Mouse (Mus musculus) myocyte (in vitro differentiated cells): Measurements from ENCODE around the gene Add1. TPM values are rescaled to one million over a fixed set of nuclear protein-coding genes. Genes with fewer than 3 reads are reported as not detected.
"Not testable (repeated sequence)": the region's sequence is repeated elsewhere in the genome, so short reads cannot be mapped to it uniquely, and the experiment has no call there.

Source experiments
- H3K27me3 ChIP-seq: one replicate; pipeline ENCODE4 v1.6.1; 2011; ENCODE audit not compliant: control insufficient read depth, insufficient read depth, insufficient read length
- H3K36me3 ChIP-seq: one replicate; pipeline ENCODE4 v1.6.1; 2011; ENCODE audit not compliant: control insufficient read depth, insufficient read depth
- H3K4me2 ChIP-seq: one replicate; pipeline ENCODE4 v1.6.1; 2011; ENCODE audit warnings: low read depth, control low read depth
- H3K4me3 ChIP-seq: one replicate; pipeline ENCODE4 v1.5.1; 2011; ENCODE audit warnings: mild to moderate bottlenecking, control low read depth, moderate library complexity
- H3K79me2 ChIP-seq: one replicate; pipeline ENCODE4 v1.6.1; 2011; ENCODE audit not compliant: control insufficient read depth, insufficient read depth
- H3ac ChIP-seq: one replicate; pipeline ENCODE4 v1.6.1; 2011; ENCODE audit not compliant: control insufficient read depth, insufficient read length
- CEBPB ChIP-seq: IDR thresholded peaks from 2 replicates; pipeline ENCODE4 v1.6.1; 2011; ENCODE audit warnings: mild to moderate bottlenecking, moderate library complexity; ENCODE audit not compliant: poor library complexity, insufficient read depth, severe bottlenecking
- E2F4 ChIP-seq: IDR thresholded peaks from one replicate; pipeline ENCODE4 v1.6.1; 2011; ENCODE audit warnings: mild to moderate bottlenecking, control low read depth, moderate library complexity; ENCODE audit not compliant: insufficient read depth
- MAX ChIP-seq: IDR thresholded peaks from one replicate; pipeline ENCODE4 v1.6.1; 2011; ENCODE audit warnings: low read depth, mild to moderate bottlenecking, control low read depth
- MYOD1 ChIP-seq, 3 experiments: IDR thresholded peaks; one replicate each; pipeline ENCODE4 v1.6.1; 2011; ENCODE audit warnings: control low read depth in 2 of 3, low read depth in 2 of 3, mild to moderate bottlenecking in 2 of 3, moderate library complexity in 1 of 3; ENCODE audit not compliant: insufficient read length in 2 of 3, control insufficient read depth in 1 of 3
- MYOG ChIP-seq, 3 experiments: IDR thresholded peaks; one replicate each; pipeline ENCODE4 v1.6.1; 2011; ENCODE audit warnings: control low read depth in 2 of 3, low read depth in 2 of 3, mild to moderate bottlenecking in 2 of 3; ENCODE audit not compliant: insufficient read length in 2 of 3, control insufficient read depth in 1 of 3, insufficient read depth in 1 of 3
- POLR2A ChIP-seq: IDR thresholded peaks from one replicate; pipeline ENCODE4 v1.6.1; 2011; ENCODE audit warnings: low read depth, mild to moderate bottlenecking, control low read depth, moderate library complexity; ENCODE audit not compliant: insufficient read length
- POLR2AphosphoS2 ChIP-seq: IDR thresholded peaks from one replicate; pipeline ENCODE4 v1.6.1; 2011; ENCODE audit warnings: low read depth, control low read depth; ENCODE audit not compliant: insufficient read length
- REST ChIP-seq: IDR thresholded peaks from one replicate; pipeline ENCODE4 v1.6.1; 2011; ENCODE audit warnings: mild to moderate bottlenecking, control low read depth, moderate library complexity; ENCODE audit not compliant: insufficient read depth, insufficient read length
- SRF ChIP-seq: IDR thresholded peaks from one replicate; pipeline ENCODE4 v1.6.1; 2011; ENCODE audit warnings: low read depth; ENCODE audit not compliant: control insufficient read depth, insufficient read length
- TCF12 ChIP-seq: IDR thresholded peaks from one replicate; pipeline ENCODE4 v1.6.1; 2011; ENCODE audit warnings: mild to moderate bottlenecking, control low read depth; ENCODE audit not compliant: poor library complexity, insufficient read depth, severe bottlenecking
- TCF3 ChIP-seq: IDR thresholded peaks from one replicate; pipeline ENCODE4 v1.6.1; 2011; ENCODE audit warnings: low read depth, control low read depth; ENCODE audit not compliant: insufficient read length
- USF1 ChIP-seq: IDR thresholded peaks from one replicate; pipeline ENCODE4 v1.6.1; 2011; ENCODE audit warnings: low read depth, mild to moderate bottlenecking, control low read depth, moderate library complexity
- polyA plus RNA-seq: library from polyadenylated mRNA; unstranded; fragments of >200 nt; fragmentation: generic; extraction: Trizol; gene quantifications from one replicate; pipeline ENCODE4 v1.2.1, GENCODE M21; 2012; ENCODE audit warnings: missing spikeins

The Add1 gene
- polyA plus RNA-seq, 1 experiment = 160 TPM

DNA sequence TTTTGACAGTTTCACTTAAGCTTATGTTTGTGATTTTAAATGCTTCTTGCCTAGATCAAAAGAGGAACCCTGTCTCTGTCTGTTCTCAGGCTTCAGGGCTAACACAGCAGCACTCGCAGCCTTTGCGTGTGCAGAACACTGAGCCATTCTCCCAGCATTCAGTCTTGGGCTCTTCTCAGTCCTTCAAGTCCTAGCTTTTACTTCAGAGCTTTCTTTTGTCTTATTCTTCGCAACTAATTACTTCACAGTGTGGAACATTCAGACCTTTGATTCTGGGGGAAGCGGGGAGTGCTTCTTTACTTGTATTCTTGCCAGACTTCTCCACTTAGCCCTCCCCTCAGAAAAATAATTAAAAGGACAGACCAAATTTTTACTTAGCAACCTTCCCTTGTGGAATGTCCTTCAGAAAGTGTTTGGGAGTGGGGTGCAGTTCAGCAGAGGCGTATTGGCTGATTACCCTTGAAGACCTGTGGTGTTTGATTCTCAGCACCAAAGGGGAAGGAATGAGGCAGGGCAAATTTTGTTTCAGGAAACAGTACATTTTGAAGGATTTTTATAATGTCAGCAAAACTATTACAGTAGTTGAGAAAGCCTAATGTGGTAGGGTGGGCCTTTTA lies 18.0 kb downstream of the Add1 start:
- Histone ChIP-seq H3K4me3 (no peak overlapping the region), H3K36me3 (peaks cover 6% of the 10 kb centered on the region), H3K79me2 (peaks cover 82% of the 10 kb centered on the region), H3ac (no peak overlapping the region), H3K27me3 (no peaks in the 10 kb centered on the region), H3K4me2 (no peak overlapping the region)
- TF ChIP-seq POLR2AphosphoS2 = no peak
- TF ChIP-seq TCF12 = no peak
- TF ChIP-seq USF1 = no peak
- no peak for TF ChIP-seq CEBPB
- no peak for TF ChIP-seq MYOG (IDR thresholded peaks at IDR 0.05; ENCODE audit: control insufficient read depth in 1 of 3, insufficient read depth in 1 of 3, insufficient read length in 2 of 3, low read depth in 2 of 3)
- no peak for TF ChIP-seq REST
- TF ChIP-seq MYOD1 (IDR thresholded peaks at IDR 0.05; ENCODE audit: control insufficient read depth in 1 of 3, insufficient read length in 2 of 3, low read depth in 2 of 3) = no peak
- TF ChIP-seq E2F4 = no peak
- TF ChIP-seq TCF3 = no peak
- no peak for TF ChIP-seq SRF
- TF ChIP-seq POLR2A = no peak
- TF ChIP-seq MAX = no peak

DNA sequence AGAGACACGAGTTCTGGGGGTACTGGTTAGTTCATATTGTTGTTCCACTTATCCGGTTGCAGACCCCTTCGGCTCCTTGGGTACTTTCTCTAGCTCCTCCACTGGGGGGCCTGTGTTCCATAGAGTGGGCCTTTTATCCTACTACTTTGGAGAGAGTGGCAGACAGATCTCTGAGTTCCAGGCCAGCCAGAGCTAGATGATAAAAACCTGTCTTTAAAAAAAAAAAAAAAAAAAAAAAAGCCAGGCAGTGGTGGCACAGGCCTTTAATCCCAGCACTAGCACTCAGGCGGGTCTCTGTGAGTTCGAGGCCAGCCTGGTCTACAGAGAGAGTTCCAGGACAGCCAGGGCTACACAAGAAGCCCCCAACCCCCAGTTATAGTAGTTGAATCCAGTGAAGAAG lies 18.8 kb downstream of the Add1 start:
- H3K4me3 ChIP-seq, H3ac ChIP-seq, H3K4me2 ChIP-seq, H3K27me3 ChIP-seq, H3K36me3 ChIP-seq: not testable (repeated sequence)
- H3K79me2 ChIP-seq = peaks cover 82% of the 10 kb centered on the region

DNA sequence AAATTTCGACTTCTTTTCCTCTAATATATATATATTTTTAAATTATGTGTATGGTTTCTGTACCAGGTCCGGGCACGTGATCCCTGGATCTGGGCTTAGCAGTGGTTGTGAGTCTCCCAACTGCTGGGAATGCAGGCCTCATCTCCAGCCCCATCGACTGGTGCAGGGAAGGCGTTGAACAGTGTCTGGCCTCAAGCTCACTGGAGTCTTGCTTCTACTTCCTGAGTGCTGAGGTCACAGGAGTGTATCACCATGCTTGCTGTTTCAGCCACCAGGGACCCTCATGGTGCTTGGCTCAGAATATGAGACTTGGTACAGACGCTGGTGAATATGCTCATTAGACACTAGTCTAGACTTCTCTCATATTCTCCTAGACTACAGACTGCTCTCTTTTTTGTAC lies 19.2 kb downstream of the Add1 start:
- no peak overlapping the region for H3ac ChIP-seq
- H3K36me3 ChIP-seq = peaks cover 7% of the 10 kb centered on the region
- H3K4me2 ChIP-seq = no peak overlapping the region
- TF ChIP-seq REST (no peak), SRF (no peak)
- no peak overlapping the region for H3K4me3 ChIP-seq
- peaks cover 78% of the 10 kb centered on the region for H3K79me2 ChIP-seq
- H3K27me3 ChIP-seq = no peaks in the 10 kb centered on the region

DNA sequence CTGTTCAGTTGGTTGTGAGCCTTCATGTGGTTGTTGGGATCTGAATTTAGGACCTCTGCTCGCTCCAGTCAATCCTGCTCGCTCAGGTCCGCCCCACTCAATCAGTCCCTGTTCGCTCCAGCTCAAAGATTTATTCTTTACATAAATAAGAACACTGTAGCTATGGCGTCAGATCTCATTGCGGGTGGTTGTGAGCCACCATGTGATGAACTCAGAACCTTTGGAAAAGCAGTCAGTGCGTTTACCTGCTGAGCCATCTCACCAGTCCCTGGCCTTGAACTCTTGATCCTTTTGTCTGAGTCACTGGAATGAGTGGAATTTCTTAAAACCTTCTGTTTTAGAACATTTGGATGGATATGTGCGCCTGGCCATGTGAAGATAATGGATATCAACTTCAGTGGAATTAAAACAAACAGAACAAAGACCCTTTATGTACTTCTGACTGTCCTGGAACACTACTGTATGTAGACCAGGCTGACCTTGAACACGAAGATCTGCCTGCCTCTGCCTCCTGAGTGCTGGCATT lies 19.8 kb downstream of the Add1 start:
- no peaks in the 10 kb centered on the region for H3K27me3 ChIP-seq
- no peak overlapping the region for H3K4me2 ChIP-seq
- peaks cover 13% of the 10 kb centered on the region for H3K36me3 ChIP-seq
- TF ChIP-seq MAX = no peak
- no peak for TF ChIP-seq MYOG (IDR thresholded peaks at IDR 0.05; ENCODE audit: control insufficient read depth in 1 of 3, insufficient read depth in 1 of 3, insufficient read length in 2 of 3, low read depth in 2 of 3)
- no peak for TF ChIP-seq USF1
- no peak for TF ChIP-seq TCF12
- TF ChIP-seq REST = no peak
- no peak for TF ChIP-seq CEBPB
- no peak for TF ChIP-seq MYOD1 (IDR thresholded peaks at IDR 0.05; ENCODE audit: control insufficient read depth in 1 of 3, insufficient read length in 2 of 3, low read depth in 2 of 3)
- TF ChIP-seq TCF3 = no peak
- TF ChIP-seq POLR2AphosphoS2 = no peak
- no peak for TF ChIP-seq SRF
- TF ChIP-seq E2F4 = no peak
- no peak overlapping the region for H3K4me3 ChIP-seq
- H3K79me2 ChIP-seq = peaks cover 72% of the 10 kb centered on the region
- H3ac ChIP-seq = no peak overlapping the region

DNA sequence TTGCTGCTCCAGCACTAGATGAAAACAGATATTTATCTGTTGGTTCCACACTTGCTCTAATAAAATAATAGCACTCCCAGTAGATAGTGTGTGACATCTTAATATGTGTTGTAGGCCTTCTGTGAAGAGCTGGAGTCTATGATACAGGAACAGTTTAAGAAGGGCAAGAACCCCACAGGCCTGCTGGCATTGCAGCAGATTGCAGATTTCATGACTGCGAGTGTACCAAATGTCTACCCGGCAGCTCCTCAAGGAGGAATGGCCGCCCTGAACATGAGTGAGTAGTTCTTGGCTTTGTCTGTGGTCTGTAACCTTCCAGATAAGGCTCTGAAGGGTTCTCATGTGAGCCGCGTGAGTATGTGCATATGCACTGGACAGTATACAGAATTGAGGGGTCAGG lies 31.1 kb downstream of the Add1 start:
- no peak for TF ChIP-seq MYOG (IDR thresholded peaks at IDR 0.05; ENCODE audit: control insufficient read depth in 1 of 3, insufficient read depth in 1 of 3, insufficient read length in 2 of 3, low read depth in 2 of 3)
- no peak for TF ChIP-seq MAX
- no peak for TF ChIP-seq CEBPB
- TF ChIP-seq TCF12 = no peak
- TF ChIP-seq POLR2AphosphoS2 = no peak
- no peak for TF ChIP-seq E2F4
- no peak for TF ChIP-seq MYOD1 (IDR thresholded peaks at IDR 0.05; ENCODE audit: control insufficient read depth in 1 of 3, insufficient read length in 2 of 3, low read depth in 2 of 3)
- no peak for TF ChIP-seq SRF
- no peak for TF ChIP-seq USF1
- TF ChIP-seq REST = no peak
- no peak for TF ChIP-seq TCF3
- H3K4me2 ChIP-seq = no peak overlapping the region
- no peaks in the 10 kb centered on the region for H3K79me2 ChIP-seq

More for the DNA sequence above, 31.1 kb downstream of the Add1 start:
- Histone ChIP-seq H3K4me3 (no peak overlapping the region), H3ac (no peak overlapping the region), H3K27me3 (no peaks in the 10 kb centered on the region), H3K36me3 (peaks cover 30% of the 10 kb centered on the region)
